Mouse (Mus musculus): ENCODE measurements around the gene Snrnp70. TPM values are rescaled to one million over a fixed set of nuclear protein-coding genes. Genes with fewer than 3 reads are reported as not detected.

The Snrnp70 gene
- polyA plus RNA-seq (2015; fragmentation: Nextera tagmentation; extraction: Ambion mirVana), result 198 and 222 TPM in 2 replicates

GRCm38 (mm10) chr7:45395578-45396336 is at the start of gene Snrnp70:
Gene Snrnp70 (minus strand): TSS chr7:45395742.
- peak; percentile 100 for DNase-seq (ENCODE audit: low spot score)

DNA sequence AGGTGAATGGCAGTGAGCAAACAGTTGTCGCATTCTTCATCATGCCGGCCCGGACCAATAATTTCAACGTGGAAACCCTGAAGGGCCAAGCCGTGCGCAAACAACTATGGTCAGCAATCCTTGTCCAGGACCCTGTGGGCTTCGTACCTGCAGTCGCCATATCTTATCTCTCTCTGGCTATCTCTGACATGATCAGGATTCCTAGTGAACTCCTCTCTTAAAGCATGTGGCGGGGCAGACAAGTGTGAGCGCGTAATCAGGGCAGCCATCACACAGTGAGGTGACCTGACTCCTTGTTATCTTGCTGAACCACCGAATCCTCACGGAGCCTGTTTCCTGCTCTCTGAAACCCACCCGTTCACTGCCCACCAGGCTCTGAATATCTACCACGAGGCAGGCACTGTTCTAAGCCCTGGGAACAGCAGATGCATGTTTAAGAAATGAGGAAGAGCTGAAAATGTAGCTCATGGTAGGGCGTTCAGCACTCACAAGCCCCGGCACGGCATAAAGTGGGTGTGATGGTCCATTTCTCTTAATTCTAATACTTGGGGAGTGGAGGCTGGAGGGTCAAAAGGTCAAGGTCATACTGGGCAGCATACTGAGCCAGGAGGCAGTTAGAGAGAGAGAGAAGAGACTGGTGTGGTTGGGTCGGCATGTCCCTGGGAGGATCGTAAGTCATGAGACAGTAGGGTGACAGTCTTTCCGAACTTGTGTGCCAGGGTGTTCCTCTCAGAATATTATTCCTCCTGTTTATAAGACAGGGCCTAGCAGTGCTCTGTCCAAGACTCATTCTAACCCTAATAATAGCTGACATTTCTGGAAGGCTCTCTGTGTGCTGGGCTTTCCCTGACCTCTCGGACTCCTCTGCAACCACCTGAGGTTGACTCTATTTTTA is 48.2 kb upstream of the Snrnp70 start:
- no peak for DNase-seq (ENCODE audit: low spot score)

DNA sequence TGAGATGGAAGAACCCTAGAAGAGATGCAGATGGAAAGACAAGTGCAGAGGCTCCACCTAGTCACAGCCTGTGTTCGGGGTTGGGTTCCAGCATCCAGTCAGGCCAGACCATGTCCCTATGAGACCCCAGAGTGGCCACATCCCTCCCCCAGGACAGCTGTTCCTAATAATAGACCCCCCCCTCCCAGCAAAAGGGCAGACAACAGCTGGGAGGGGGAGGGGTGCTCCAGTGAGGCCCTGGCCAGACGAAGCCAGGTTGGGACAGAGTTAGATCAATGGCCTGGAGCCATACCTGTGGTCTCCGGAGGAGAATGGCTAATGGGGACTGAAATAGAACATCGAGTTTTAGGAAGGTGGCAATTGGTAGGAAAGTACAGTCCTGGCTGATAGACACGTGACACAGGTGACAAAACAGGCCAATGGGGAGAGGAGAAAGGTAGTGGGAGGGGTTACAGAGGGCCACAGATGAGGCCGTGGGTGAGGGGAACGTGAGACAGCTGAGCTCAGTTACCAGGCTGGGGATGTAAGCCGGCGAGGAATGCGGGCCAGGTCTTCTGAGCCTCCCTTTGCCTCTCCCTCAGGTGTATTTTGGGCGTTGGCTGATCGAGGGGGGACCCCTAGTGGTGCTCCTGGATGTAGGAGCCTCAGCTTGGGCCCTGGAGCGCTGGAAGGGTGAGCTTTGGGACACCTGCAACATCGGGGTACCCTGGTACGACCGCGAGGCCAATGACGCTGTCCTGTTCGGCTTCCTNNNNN is 42.2 kb upstream of the Snrnp70 start, which contains the start of gene Ruvbl2:
Ruvbl2 (minus strand) TSS at position 576 of the 756 bp plus-strand sequence.
- peak; percentile 13 for DNase-seq (ENCODE audit: low spot score)

DNA sequence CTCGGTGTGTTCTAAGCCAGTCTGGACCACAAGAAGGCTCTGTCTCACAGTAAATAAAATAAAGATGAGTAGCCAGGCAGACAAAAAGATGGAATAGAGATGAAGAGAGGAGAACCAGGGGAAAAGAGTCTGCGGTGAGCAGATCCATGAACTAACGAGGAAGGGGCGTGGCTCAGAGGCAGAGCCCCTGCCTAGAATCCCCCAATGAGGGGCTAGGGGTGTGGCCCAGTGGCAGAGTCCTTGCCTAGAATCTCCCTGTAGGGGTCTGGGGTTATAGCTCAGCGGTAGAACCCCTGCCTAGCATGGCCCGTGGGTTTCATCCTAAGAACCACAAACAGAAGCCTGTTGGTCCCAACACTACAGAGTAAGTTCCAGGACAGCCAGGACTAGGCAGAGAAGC is 41.5 kb upstream of the Snrnp70 start:
- no peak for DNase-seq (ENCODE audit: low spot score)

GRCm38 (mm10) chr7:45436444-45436843 is 40.9 kb upstream of the Snrnp70 start:
- DNase-seq (ENCODE audit: low spot score), result no peak

- no peak for DNase-seq (ENCODE audit: low spot score)
Measured at GRCm38 (mm10) chr7:45435038-45435437, 39.5 kb upstream of the Snrnp70 start.

DNA sequence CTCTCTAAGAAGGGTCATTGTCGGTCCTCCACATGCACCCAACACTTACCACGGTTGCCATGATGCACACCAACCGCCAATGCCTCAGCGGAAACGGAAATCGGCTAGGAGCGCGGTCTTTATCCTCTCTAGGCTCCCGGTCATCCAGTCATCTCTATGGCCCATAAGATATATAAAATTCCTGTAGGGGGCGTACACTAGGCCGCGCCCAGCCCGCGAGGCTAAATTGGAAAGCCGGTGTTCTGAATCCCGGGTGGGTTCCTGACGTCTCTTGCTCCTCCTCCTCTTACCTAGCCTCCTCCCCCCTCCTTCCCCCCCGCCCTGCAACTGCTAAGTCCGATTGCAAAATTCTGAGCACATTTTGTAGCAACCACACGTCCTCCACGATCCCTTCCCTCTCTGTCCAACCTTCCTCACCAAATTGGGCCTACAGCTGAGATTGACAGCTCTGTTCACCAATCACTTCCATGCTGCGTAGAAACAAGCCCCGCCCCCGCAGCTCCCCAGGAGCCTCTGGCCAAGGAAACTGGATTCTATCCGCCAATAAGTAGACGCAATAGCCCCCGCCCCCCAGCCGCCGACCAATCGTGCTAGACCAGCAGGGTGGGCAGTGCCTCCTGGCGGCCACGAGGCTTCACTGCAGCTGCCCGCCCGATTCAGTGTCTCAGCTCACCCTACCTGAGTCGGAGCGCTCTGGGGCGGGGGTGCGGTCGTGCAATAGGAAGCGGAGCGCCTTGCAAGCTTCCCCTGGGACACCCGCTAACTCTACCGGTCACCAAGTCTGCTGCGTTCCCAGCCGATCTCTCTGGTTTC is 38.9 kb upstream of the Snrnp70 start, which contains the start of gene Gys1:
Gys1 (plus strand) TSS at position 642 of the 813 bp plus-strand sequence.
- DNase-seq (ENCODE audit: low spot score), result peak; percentile 100

DNA sequence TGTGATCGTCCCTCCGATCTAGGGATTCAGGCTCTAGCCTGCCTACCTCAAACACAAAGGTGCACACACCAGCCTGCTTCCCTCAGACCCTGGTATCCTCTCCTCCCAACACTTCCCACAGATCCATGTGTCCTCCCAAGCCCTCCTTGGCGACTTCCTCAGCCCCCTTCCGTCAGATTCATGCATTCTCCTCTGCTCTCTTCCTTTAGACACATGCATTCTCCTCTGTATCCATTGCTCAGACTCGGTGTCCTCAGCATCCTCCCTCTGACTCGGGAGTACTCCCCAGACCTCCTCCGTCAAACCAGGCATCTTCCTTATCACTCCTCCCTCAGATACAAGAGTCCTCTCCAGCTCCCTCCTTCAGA is 38.3 kb upstream of the Snrnp70 start:
- no peak for DNase-seq (ENCODE audit: low spot score)

GRCm38 (mm10) chr7:45426556-45426955 is 31.0 kb upstream of the Snrnp70 start:
- no peak for DNase-seq (ENCODE audit: low spot score)

DNA sequence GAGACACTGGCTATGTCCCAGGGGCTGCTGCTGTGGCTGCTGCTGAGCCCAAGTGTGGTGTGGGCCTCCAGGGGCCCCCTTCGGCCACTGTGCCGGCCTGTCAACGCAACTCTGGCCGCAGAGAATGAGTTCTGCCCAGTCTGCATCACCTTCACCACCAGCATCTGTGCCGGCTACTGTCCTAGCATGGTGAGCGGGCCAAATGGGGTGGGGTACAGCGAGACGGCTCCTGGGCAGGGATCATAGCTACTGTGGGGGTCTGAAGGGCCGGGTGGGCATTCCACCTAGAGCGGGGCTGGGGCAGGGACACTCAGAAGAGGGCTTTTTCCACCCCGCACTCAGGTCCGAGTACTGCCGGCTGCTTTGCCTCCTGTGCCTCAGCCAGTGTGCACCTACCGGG is 25.7 kb upstream of the Snrnp70 start:
- DNase-seq (ENCODE audit: low spot score), result no peak

GRCm38 (mm10) chr7:45420615-45420919 is 25.0 kb upstream of the Snrnp70 start, which contains the start of gene Lhb:
Gene Lhb (plus strand): TSS chr7:45420820.
- DNase-seq (ENCODE audit: low spot score), result no peak

GRCm38 (mm10) chr7:45419859-45420614 is 24.5 kb upstream of the Snrnp70 start:
- DNase-seq (ENCODE audit: low spot score), result no peak

DNA sequence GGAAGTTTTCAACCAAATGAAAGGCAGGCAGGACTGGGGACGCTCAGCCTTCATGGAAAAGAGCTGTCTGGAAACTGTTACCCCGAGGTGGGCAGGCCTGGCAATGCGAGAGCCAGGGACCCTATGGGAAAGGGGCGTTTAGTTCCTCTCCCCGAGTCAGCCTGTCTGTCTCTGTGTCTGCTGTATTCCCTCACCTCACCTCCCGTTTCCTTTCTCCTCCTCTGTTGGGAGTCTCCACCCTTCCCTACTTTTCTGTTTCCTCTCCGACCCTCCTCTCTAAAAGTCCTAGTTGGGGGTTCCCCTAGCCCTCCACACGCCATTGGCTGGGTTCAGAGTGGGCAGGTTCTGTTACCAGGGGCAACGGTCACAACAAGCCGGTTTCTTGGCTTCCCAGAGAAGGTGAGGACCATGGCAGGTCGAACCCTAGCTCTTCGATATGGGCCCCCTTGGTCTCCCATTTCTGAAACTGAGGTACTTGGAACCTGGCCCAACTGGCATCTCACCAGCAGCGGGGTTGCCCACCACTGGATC is 22.5 kb upstream of the Snrnp70 start:
- DNase-seq (ENCODE audit: low spot score), result no peak

DNA sequence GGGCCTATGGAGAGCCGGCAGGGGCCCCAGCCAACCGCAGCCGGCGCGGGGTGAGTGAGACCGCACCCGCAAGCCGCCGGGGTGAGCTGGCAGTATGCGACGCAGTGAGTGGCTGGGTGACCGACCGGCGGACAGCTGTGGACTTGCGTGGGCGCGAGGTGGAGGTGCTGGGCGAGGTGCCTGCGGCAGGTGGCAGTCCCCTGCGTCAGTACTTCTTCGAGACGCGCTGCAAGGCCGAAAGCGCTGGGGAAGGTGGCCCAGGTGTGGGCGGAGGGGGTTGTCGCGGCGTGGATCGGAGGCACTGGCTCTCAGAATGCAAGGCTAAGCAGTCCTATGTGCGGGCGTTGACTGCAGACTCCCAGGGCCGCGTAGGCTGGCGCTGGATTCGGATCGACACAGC is 20.1 kb upstream of the Snrnp70 start:
- DNase-seq (ENCODE audit: low spot score), result peak; percentile 38

DNA sequence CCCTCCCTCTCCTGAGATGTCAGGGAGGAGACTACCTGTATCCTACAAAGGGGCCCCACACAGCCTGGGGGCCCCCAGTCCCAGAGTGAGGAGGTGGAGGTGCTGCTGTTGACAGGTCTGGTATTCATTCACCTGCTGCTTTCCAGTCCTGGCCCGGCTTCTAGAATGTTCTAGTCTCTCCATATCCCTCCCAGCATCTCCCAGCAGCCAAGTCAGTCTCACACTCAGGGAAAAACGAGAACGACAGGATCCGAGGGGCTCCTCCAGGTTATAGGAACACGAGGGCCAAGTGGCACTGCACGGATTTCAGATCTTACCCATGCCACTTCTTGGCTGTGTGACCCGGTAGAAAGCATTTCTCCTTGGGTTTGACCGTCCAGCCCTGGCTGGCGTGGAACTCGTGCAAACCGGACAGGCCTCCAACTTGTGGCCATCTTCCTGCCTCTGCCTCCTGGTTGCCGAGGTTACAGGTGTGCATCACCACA is 19.2 kb upstream of the Snrnp70 start:
- DNase-seq (ENCODE audit: low spot score), result no peak

DNA sequence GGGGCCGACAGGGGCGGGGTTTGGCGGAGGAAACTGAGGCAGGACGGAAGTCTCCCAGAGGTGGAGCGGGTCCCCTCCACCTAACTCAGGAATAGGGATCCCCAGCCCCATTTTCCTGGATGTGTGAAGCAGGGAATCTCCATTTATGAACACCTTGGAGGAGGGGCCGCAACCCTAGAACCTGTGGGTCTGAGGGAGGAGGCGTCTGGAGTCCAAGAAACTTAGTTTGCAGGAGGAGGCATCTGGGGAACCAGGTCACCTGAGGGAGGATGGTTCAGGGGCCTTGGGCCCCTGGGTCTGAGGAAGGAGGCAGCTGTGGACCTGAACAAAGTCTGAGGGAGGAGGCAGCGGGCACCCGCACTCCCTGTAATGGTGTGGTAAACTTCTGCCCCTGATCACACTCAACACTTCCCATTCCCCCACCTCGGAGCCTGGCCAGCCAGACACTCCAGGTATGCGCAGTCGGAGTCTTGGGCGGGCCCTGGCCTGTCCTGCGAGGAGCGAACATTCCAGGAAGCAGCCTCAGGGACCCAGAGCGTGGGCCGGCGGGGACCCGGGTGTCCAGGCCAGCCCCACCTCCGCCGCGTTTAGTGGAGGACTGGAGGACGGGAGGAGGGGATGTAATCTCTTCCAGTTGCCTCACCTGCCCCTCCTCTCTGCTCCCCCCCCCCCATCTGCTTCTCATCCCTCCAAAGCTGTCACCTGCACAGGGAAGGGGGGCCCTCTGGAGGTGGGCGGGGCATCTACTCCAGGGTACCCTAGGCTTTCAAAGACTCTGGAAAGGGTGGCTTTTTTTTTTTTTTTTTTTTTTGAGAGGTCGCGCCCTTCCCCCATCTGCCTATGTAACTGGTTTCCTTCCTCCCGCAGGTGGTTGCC is 18.6 kb upstream of the Snrnp70 start:
- DNase-seq (ENCODE audit: low spot score), result no peak

- peak; percentile 10 for DNase-seq (ENCODE audit: low spot score)
Measured at GRCm38 (mm10) chr7:45413113-45413863, 17.7 kb upstream of the Snrnp70 start, which contains the start of gene Ntf5. Gene Ntf5 (plus strand): TSS chr7:45413695.

- no peak for DNase-seq (ENCODE audit: low spot score)
Measured at GRCm38 (mm10) chr7:45412421-45412820, 16.9 kb upstream of the Snrnp70 start.
